Mouse (Mus musculus) liver, postnatal 0 days (tissue): ENCODE results near the gene Arid4b. TPM values are rescaled to one million over a fixed set of nuclear protein-coding genes. Genes with fewer than 3 reads are reported as not detected.

ENCODE experiments used
- ATAC-seq: fragments of 200-750 bp; cut with Nextera tagmentation; 2 replicates; pipeline ENCODE4 v1.8.0; 2017; ENCODE audit warnings: mild to moderate bottlenecking, moderate library complexity
- DNase-seq: peaks from one replicate; pipeline ENCODE4 v3.0.0-alpha.2; 2016
- H3K27ac ChIP-seq: fragments of 300-500 bp; sonication (generic); 2 replicates; pipeline ENCODE4 v1.5.1; 2014; ENCODE audit warnings: antibody characterized with exemption, moderate library complexity, mild to moderate bottlenecking, low read depth
- H3K27me3 ChIP-seq: fragments of 300-500 bp; sonication (generic); 2 replicates; pipeline ENCODE4 v1.6.1; 2014; ENCODE audit warnings: low read length, control low read depth, mixed read lengths; ENCODE audit not compliant: insufficient read depth
- H3K36me3 ChIP-seq: fragments of 300-500 bp; sonication (generic); replicated peaks from 2 replicates; pipeline ENCODE4 v1.6.1; 2014; ENCODE audit warnings: mild to moderate bottlenecking, control low read depth, low read length, moderate library complexity, mixed read lengths; ENCODE audit not compliant: insufficient read depth
- H3K4me1 ChIP-seq: fragments of 300-500 bp; sonication (generic); 2 replicates; pipeline ENCODE4 v1.6.1; 2014; ENCODE audit warnings: antibody characterized with exemption, mild to moderate bottlenecking, control low read depth; ENCODE audit not compliant: insufficient read depth
- H3K4me2 ChIP-seq: fragments of 300-500 bp; sonication (generic); 2 replicates; pipeline ENCODE4 v1.6.1; 2014; ENCODE audit warnings: low read depth, mild to moderate bottlenecking, low read length, moderate library complexity, mixed read lengths
- H3K4me3 ChIP-seq: fragments of 300-500 bp; sonication (generic); 2 replicates; pipeline ENCODE4 v1.5.1; 2014; ENCODE audit warnings: low read depth, low read length
- H3K9ac ChIP-seq: fragments of 300-500 bp; sonication (generic); replicated peaks from 2 replicates; pipeline ENCODE4 v1.6.1; 2014; ENCODE audit warnings: mild to moderate bottlenecking, moderate library complexity
- H3K9me3 ChIP-seq: fragments of 300-500 bp; sonication (generic); 2 replicates; pipeline ENCODE4 v1.6.1; 2016; ENCODE audit warnings: mild to moderate bottlenecking, control low read depth, low read length, mixed read lengths
- CTCF ChIP-seq: sonication (generic); IDR thresholded peaks from 2 replicates; pipeline ENCODE4 v1.5.1; 2016; ENCODE audit warnings: antibody characterized with exemption, low read depth
- EP300 ChIP-seq: IDR thresholded peaks from 2 replicates; pipeline ENCODE4 v1.6.1; 2016; ENCODE audit warnings: antibody characterized with exemption, low read depth, mild to moderate bottlenecking
- whole genome bisulfite sequencing: fragments of 180-500 bp; shearing (Covaris S2); extraction: QIAGEN DNeasy Blood & Tissue Kit; methylation state at CpG from one replicate; pipeline ENCODE4 v1.1.7; 2014; ENCODE audit not compliant: insufficient replicate concordance; 5-methylcytosine and 5-hydroxymethylcytosine counted together
- polyA plus RNA-seq: library from polyadenylated mRNA; unstranded; fragments of >200 nt; fragmentation: Nextera tagmentation; extraction: Ambion mirVana; gene quantifications from 2 replicates; pipeline ENCODE4 v1.2.1, GENCODE M21; 2015

Gene Arid4b
- polyA plus RNA-seq, 1 experiment from 2014 or later: 17.1 TPM

DNA sequence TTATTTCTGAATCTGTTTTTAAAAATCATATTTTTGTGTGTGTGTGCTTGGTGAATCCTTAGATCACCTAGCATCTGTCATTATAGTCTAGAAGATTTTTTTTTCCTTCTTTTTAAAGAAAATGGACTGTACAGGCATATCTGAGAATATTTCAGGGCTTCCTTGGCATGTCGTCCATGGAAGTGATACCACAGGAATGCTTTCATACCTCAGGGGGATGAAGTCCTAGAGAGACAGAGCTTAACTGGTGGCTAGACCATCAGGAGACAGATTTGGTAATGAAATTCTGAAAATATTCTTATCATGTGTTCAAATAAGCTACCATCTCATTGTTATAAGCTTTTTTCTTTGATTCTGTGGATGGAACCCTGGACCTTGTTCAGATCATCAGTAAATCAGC, 40.0 kb downstream of the Arid4b start:
- ATAC-seq (no peak), DNase-seq (no peak)
- H3K9ac ChIP-seq: no peak overlapping the region
- no peaks in the 10 kb centered on the region for H3K27me3 ChIP-seq
- H3K9me3 ChIP-seq: no peaks in the 10 kb centered on the region
- 61% methylated on average over 1 of the region's 1 CpGs for WGBS
- H3K4me3 ChIP-seq: no peak overlapping the region
- TF ChIP-seq CTCF (no peak), EP300 (no peak)
- H3K36me3 ChIP-seq: no peaks in the 10 kb centered on the region
- no peak overlapping the region for H3K4me2 ChIP-seq
- H3K4me1 ChIP-seq: no peaks in the 10 kb centered on the region
- H3K27ac ChIP-seq: no peak overlapping the region

DNA sequence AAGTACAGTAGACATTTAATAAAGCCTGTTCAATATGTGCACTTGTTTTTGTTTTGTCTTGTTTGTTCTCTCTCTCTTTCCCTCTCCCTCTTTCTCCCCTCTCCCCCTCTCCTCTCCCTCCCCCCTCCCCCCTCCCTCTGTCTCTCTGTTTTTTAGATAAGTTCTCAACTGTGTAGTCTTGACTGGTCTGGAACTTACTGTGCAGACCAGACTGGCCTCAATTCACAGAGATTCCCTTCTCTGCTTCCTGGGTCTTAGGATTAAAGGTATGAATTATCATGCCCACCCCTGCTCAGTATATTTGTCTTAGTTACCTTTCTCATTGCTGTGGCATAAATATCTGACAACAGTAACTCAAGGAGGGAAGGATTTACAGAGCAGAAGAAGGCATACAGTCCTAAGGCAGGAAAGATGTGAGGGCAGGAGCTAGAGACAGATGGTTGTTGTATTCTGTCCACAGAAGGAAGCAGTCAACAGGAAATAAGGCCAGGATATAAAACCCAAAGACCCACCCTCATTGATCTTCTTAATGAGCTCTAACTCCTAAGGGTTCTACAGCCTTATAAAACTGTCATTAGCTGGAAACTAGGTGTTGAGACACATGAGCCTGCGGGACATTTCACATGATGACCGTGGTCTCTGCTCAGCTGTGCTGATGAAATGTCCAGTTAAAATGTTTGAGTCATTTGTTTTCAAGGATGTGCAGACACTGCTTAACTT, 47.3 kb downstream of the Arid4b start:
- Histone ChIP-seq H3K4me1 (no peaks in the 10 kb centered on the region), H3K4me2 (no peak overlapping the region), H3K27me3 (no peaks in the 10 kb centered on the region), H3K36me3 (no peaks in the 10 kb centered on the region), H3K9ac (no peak overlapping the region), H3K9me3 (no peaks in the 10 kb centered on the region), H3K4me3 (no peak overlapping the region), H3K27ac (no peak overlapping the region)
- TF ChIP-seq EP300 (no peak), CTCF (no peak)
- DNase-seq (no peak), ATAC-seq (no peak)
- 90% methylated on average over 2 of the region's 2 CpGs for WGBS

DNA sequence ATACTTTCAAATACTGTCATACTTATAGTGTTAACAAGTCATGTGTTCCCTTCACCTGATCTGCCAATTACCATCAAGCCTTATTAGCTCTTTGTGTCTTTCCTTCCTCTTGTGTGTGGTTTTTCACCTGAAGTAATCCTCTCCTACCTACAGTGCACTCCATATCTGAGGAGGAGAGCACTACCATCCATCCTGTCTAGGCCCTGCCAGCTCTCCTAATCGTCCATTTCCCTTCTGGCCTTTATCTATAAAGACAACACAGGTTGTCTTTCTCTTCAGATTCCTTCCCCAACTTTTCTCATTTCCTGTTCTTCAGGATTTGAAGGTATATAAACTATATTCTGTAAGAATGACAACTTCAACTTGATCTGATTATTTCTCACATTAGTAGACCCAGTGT, 48.1 kb downstream of the Arid4b start:
- Histone ChIP-seq H3K4me3 (no peak overlapping the region), H3K9me3 (no peaks in the 10 kb centered on the region), H3K36me3 (no peaks in the 10 kb centered on the region), H3K4me2 (no peak overlapping the region), H3K9ac (no peak overlapping the region), H3K27me3 (no peaks in the 10 kb centered on the region), H3K27ac (no peak overlapping the region), H3K4me1 (no peaks in the 10 kb centered on the region)
- no peak for TF ChIP-seq EP300
- no peak for TF ChIP-seq CTCF
- 50% methylated on average over 1 of the region's 1 CpGs for WGBS
- no peak for DNase-seq
- no peak for ATAC-seq

DNA sequence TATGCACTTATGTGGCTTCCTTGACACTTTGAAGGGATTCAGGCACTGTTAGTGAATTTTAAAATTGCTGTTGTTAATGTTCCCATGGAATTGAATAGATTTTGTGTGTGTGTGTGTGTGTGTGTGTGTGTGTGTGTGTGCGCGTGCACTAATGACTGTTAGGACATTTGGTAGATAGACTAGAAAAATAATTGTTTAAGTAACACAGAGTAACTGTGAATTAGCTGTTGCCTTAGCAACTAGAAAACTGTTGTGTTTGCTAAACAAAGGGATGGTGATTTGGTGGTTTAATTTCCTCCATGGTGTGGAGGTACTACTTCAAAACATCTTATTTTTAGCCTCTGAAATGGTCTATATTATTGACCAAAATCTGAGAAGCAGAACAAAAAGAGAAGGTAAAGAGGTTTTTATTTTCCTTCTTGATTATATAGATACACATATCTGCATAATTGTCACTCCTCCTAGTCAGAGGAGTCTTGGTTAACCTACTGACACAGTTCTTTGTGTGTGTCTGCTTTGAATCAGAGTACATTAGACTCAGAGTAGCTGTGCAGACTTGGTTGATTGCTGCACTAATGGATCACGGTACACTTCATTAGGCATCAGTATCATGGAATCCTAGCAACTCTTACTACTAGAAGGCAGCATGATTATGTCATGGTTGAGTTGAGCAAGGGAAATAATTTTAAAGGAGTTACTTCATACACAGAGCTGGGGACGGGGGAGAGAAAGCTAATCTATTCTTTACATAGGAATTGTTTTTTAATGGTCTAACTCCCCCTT, 50.9 kb downstream of the Arid4b start:
- Histone ChIP-seq H3K4me2 (no peak overlapping the region), H3K9ac (no peak overlapping the region), H3K9me3 (no peaks in the 10 kb centered on the region), H3K4me3 (no peak overlapping the region), H3K36me3 (no peaks in the 10 kb centered on the region), H3K27me3 (no peaks in the 10 kb centered on the region), H3K27ac (no peak overlapping the region), H3K4me1 (no peaks in the 10 kb centered on the region)
- DNase-seq (no peak), ATAC-seq (no peak)
- no peak for TF ChIP-seq EP300
- no peak for TF ChIP-seq CTCF
- 85% methylated on average over 4 of the region's 4 CpGs for WGBS

DNA sequence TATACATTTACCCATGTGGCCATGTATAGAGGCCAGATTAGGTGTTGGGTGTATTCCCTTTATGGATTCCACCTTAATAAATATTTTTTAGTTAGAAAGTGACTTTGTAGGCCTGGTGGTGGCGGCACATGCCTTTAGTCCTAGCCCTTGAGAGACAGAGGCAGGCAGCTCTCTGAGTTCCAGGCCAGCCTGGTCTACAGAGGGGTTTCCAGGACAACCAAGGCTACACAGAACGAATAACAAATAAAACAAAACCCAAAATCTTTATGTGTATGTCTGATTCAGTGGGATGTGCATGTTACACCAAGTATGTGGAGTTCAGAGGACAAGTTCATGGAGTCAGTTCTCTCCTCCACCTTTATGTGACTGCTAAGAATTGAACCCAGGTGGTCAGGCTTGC, 52.8 kb downstream of the Arid4b start:
- 83% methylated on average over 2 of the region's 2 CpGs for WGBS
- DNase-seq (no peak), ATAC-seq (no peak)
- H3K9ac ChIP-seq: no peak overlapping the region
- no peak for TF ChIP-seq CTCF
- no peak for TF ChIP-seq EP300
- no peaks in the 10 kb centered on the region for H3K9me3 ChIP-seq
- no peaks in the 10 kb centered on the region for H3K4me1 ChIP-seq
- H3K4me2 ChIP-seq: no peak overlapping the region
- H3K36me3 ChIP-seq: no peaks in the 10 kb centered on the region
- no peak overlapping the region for H3K27ac ChIP-seq
- H3K27me3 ChIP-seq: no peaks in the 10 kb centered on the region
- no peak overlapping the region for H3K4me3 ChIP-seq

DNA sequence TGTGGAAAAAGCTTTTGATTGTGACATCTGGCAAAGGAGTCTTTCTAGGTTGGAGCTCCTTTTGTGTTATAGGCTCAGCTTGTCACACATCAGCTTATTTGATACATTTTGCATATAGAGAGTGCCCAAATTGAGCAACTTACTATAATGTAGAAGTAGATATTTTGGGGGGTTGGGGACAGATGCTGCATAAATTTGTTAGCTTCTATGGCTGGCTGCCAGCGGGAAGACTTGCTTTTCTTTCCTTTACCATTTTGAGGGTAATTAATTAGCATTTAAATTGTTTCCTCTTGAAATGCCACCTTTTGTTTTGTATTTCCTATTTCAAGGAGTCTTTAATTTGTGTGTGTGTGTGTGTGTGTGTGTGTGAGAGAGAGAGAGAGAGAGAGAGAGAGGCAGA, 68.6 kb downstream of the Arid4b start:
- TF ChIP-seq CTCF (no peak), EP300 (no peak)
- ATAC-seq (no peak), DNase-seq (no peak)
- H3K9ac ChIP-seq: no peak overlapping the region
- peaks cover 19% of the 10 kb centered on the region for H3K36me3 ChIP-seq
- H3K4me1 ChIP-seq: no peaks in the 10 kb centered on the region
- no peaks in the 10 kb centered on the region for H3K27me3 ChIP-seq
- no peak overlapping the region for H3K4me2 ChIP-seq
- H3K4me3 ChIP-seq: no peak overlapping the region
- H3K27ac ChIP-seq: no peak overlapping the region
- H3K9me3 ChIP-seq: no peaks in the 10 kb centered on the region
- 100% methylated on average over 1 of the region's 1 CpGs for WGBS
